Mouse (Mus musculus): ENCODE results near the gene Strn3. TPM values are rescaled to one million over a fixed set of nuclear protein-coding genes. Genes with fewer than 3 reads are reported as not detected.

The Strn3 gene
- total RNA-seq, 1 experiment from 2014 or later, result 82.3 TPM

Other genes starting within 250 kb of the Strn3 start
- gene Coch, start 98.6 kb downstream of the Strn3 start, total RNA-seq (2017), result 0.12 TPM in 1 of 2 replicates, not detected in the other
- gene Ap4s1, start 864 bp downstream of the Strn3 start, total RNA-seq (2017), result 26.3 and 35.0 TPM in 2 replicates
- gene Hectd1, start 137.6 kb upstream of the Strn3 start, total RNA-seq (2017), result 274 and 299 TPM in 2 replicates